Mouse (Mus musculus): ENCODE data around the gene Krtap26-1. TPM values are rescaled to one million over a fixed set of nuclear protein-coding genes. Genes with fewer than 3 reads are reported as not detected.

Krtap26-1 gene
- polyA plus RNA-seq (2014; fragmentation: Nextera tagmentation; extraction: Ambion mirVana): not detected in 2 replicates

DNA sequence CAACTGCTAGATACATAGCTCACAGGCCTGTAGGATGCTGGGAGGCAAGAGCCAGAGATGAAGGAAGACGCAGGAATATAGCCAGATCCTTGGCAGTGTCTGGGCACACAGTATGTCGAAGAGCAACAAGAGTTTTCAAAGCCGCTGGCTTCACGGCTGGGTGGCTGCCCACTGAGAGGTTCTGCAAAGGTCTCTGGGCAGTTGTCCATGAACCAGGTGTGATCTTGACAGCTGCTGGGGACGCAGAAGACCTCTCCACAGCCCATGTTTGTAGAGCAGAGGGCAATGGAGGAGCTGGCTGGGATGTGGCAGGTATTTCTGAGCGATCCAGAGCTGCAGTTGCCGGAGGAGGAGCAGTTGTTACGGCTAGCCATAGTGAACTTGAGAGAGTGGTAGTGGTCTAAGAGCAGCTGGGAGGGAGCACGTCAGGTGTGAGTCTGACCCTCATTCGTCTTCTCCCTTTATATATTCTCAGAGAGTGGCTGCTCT lies at the start of gene Krtap26-1:
TSS of gene Krtap26-1 (minus strand) at position 439 of the 489 bp plus-strand sequence.
- Histone ChIP-seq H3K4me3 (ENCODE audit: low read depth, low read length) (no peak within 1 kb of the TSS), H3K9me3 (ENCODE audit: control insufficient read depth, low read length) (no peaks in the 10 kb centered on the region), H3K27me3 (ENCODE audit: control insufficient read depth, insufficient read depth, low read length) (no peaks in the 10 kb centered on the region), H3K9ac (ENCODE audit: low read depth, low read length) (no peak within 1 kb of the TSS), H3K27ac (ENCODE audit: low read depth, low read length) (no peak within 1 kb of the TSS), H3K4me1 (replicated peaks; ENCODE audit: control insufficient read depth, insufficient read depth, low read length) (no peaks in the 10 kb centered on the region), H3K36me3 (ENCODE audit: control insufficient read depth, insufficient read depth, low read length) (no peaks in the 10 kb centered on the region), H3K4me2 (replicated peaks; ENCODE audit: low read depth, low read length) (no peak within 1 kb of the TSS)
- ATAC-seq (ENCODE audit: low FRiP score) (no peak; the same call in 1 of the 2 replicates), DNase-seq (ENCODE audit: low spot score) (no peak)
- WGBS: 81% methylated on average over 10 of the region's 10 CpGs

DNA sequence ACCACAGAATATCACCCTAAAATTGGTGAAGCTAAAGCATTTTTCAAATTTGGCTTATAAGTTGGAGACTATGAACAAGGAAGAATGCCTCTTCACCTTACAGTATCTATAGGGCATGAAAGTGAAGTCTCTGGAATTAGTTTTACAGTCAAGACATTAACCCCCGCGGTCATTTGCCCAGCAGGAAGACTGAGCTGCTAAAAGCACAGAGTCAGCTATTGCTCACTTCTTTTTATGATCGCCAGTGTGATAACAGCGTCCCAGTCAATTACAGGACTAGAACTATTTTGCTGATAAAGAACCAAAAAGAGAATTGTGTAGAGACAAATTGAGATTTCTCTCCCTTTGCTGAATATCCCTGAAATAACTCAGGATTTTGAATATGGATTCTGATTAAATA lies 48.7 kb upstream of the Krtap26-1 start:
- Histone ChIP-seq H3K27me3 (ENCODE audit: control insufficient read depth, insufficient read depth, low read length) (no peaks in the 10 kb centered on the region), H3K9ac (ENCODE audit: low read depth, low read length) (no peak overlapping the region), H3K4me2 (replicated peaks; ENCODE audit: low read depth, low read length) (no peak overlapping the region), H3K36me3 (ENCODE audit: control insufficient read depth, insufficient read depth, low read length) (no peaks in the 10 kb centered on the region), H3K27ac (ENCODE audit: low read depth, low read length) (no peak overlapping the region), H3K4me3 (ENCODE audit: low read depth, low read length) (no peak overlapping the region), H3K4me1 (replicated peaks; ENCODE audit: control insufficient read depth, insufficient read depth, low read length) (no peaks in the 10 kb centered on the region), H3K9me3 (ENCODE audit: control insufficient read depth, low read length) (no peaks in the 10 kb centered on the region)
- DNase-seq (ENCODE audit: low spot score) (no peak), ATAC-seq (ENCODE audit: low FRiP score) (no peak)
- WGBS: 82% methylated on average over 4 of the region's 4 CpGs

DNA sequence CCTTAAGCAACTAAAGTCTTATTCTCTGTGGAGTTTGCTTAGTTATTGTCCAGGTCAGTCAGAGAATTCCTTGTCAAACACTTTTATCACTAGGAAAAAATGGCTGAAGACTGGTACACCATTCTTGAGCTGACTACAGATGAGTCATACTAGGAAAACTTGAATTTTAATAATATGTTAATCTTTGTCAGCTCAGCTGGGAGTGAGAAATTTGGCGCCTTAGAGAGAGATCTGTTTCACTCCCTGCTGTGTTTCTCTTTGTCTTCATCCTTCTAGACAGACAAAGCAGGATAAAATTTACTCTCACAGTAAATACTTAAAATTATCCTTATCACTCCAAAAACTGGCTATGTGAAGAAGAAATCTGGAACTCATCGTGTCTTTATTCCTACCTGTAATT lies 33.7 kb upstream of the Krtap26-1 start:
- H3K4me3 ChIP-seq (ENCODE audit: low read depth, low read length): no peak overlapping the region
- H3K36me3 ChIP-seq (ENCODE audit: control insufficient read depth, insufficient read depth, low read length): no peaks in the 10 kb centered on the region
- ATAC-seq (ENCODE audit: low FRiP score) (peak; percentile 22; the same call in 1 of the 2 replicates), DNase-seq (ENCODE audit: low spot score) (no peak)
- no peak overlapping the region for H3K4me2 ChIP-seq (replicated peaks; ENCODE audit: low read depth, low read length)
- WGBS: 61% methylated on average over 2 of the region's 2 CpGs
- no peaks in the 10 kb centered on the region for H3K27me3 ChIP-seq (ENCODE audit: control insufficient read depth, insufficient read depth, low read length)
- no peak overlapping the region for H3K27ac ChIP-seq (ENCODE audit: low read depth, low read length)
- no peaks in the 10 kb centered on the region for H3K4me1 ChIP-seq (replicated peaks; ENCODE audit: control insufficient read depth, insufficient read depth, low read length)
- no peaks in the 10 kb centered on the region for H3K9me3 ChIP-seq (ENCODE audit: control insufficient read depth, low read length)
- H3K9ac ChIP-seq (ENCODE audit: low read depth, low read length): no peak overlapping the region

DNA sequence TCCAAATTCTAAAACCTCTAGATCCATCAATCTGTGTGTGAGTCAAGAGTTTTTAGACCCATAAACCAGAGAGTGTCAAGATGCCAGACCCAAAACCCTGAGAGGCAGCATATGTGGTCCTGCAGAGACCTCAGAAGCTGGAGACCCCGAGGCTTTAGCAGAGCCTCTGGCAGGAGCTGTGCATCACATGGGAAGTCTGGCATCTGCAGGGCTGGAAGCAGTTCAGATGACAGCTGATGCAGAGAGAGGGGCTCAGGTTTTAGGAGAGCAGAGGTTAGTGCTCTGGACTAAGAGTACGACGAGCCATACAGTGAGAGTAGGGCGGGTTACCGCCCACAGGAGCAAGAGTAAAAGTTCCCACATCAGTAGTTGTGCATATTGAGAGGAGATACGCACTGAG lies 31.5 kb upstream of the Krtap26-1 start:
- WGBS: 92% methylated on average over 6 of the region's 6 CpGs
- no peak for DNase-seq (ENCODE audit: low spot score)

DNA sequence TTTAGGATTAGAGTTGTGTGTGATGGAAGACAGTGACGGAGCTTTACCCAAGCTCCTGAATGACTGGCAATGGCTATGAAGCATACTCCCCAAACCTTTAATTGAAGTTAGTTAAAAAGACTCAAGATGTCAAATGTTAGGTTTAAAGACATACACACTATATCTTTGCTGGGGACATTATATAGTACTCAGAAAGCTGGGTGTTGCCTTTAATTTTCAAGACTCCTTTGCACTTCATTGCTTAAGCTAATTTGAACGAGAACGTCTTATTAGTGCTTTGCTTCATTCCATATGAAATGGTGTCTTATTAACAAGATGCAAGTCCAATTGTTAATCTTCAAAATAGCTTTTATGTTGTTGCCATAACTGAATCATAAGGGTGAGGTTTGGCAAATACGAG lies 24.0 kb upstream of the Krtap26-1 start, which contains the start of gene Krtap27-1:
TSS of gene Krtap27-1 (minus strand) at position 101 of the 400 bp plus-strand sequence.
- Histone ChIP-seq H3K9ac (ENCODE audit: low read depth, low read length) (no peak within 1 kb of the TSS), H3K36me3 (ENCODE audit: control insufficient read depth, insufficient read depth, low read length) (no peaks in the 10 kb centered on the region), H3K4me3 (ENCODE audit: low read depth, low read length) (no peak within 1 kb of the TSS), H3K4me1 (replicated peaks; ENCODE audit: control insufficient read depth, insufficient read depth, low read length) (no peaks in the 10 kb centered on the region), H3K27me3 (ENCODE audit: control insufficient read depth, insufficient read depth, low read length) (no peaks in the 10 kb centered on the region), H3K9me3 (ENCODE audit: control insufficient read depth, low read length) (no peaks in the 10 kb centered on the region), H3K4me2 (replicated peaks; ENCODE audit: low read depth, low read length) (no peak within 1 kb of the TSS), H3K27ac (ENCODE audit: low read depth, low read length) (no peak within 1 kb of the TSS)
- 92% methylated on average over 4 of the region's 4 CpGs for WGBS
- ATAC-seq (ENCODE audit: low FRiP score): no peak
- DNase-seq (ENCODE audit: low spot score): no peak

More for the DNA sequence above, 31.5 kb upstream of the Krtap26-1 start:
- H3K36me3 ChIP-seq (ENCODE audit: control insufficient read depth, insufficient read depth, low read length): no peaks in the 10 kb centered on the region
- no peak overlapping the region for H3K4me2 ChIP-seq (replicated peaks; ENCODE audit: low read depth, low read length)
- H3K4me3 ChIP-seq (ENCODE audit: low read depth, low read length): no peak overlapping the region
- no peaks in the 10 kb centered on the region for H3K9me3 ChIP-seq (ENCODE audit: control insufficient read depth, low read length)
- H3K4me1 ChIP-seq (replicated peaks; ENCODE audit: control insufficient read depth, insufficient read depth, low read length): no peaks in the 10 kb centered on the region
- H3K9ac ChIP-seq (ENCODE audit: low read depth, low read length): no peak overlapping the region
- H3K27me3 ChIP-seq (ENCODE audit: control insufficient read depth, insufficient read depth, low read length): no peaks in the 10 kb centered on the region
- ATAC-seq (ENCODE audit: low FRiP score): no peak
- H3K27ac ChIP-seq (ENCODE audit: low read depth, low read length): no peak overlapping the region

DNA sequence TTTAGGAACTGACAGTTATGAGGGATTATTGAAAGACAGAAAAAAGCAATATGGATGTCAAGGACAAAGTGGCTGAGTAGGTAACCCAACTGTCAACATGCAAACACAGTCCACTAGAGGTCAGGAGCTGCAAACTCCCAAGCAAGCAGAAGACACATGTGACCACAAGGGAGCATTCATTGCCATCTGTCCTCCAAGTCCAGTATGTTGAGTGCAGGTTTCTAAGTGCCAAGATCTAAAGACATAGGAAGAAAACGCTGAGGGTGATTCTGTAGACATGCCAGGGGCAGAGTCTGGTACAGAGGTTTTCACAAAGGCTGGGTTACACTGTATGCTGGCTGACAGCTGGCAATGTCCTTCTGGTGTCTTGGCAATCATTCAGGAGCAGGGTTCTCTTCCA lies 9.8 kb upstream of the Krtap26-1 start:
- ATAC-seq (ENCODE audit: low FRiP score): peak; percentile 38; the same call in 1 of the 2 replicates
- H3K4me1 ChIP-seq (replicated peaks; ENCODE audit: control insufficient read depth, insufficient read depth, low read length): no peaks in the 10 kb centered on the region
- H3K4me3 ChIP-seq (ENCODE audit: low read depth, low read length): no peak overlapping the region
- no peaks in the 10 kb centered on the region for H3K36me3 ChIP-seq (ENCODE audit: control insufficient read depth, insufficient read depth, low read length)
- no peaks in the 10 kb centered on the region for H3K27me3 ChIP-seq (ENCODE audit: control insufficient read depth, insufficient read depth, low read length)
- H3K27ac ChIP-seq (ENCODE audit: low read depth, low read length): no peak overlapping the region
- 40% methylated on average over 1 of the region's 1 CpGs for WGBS
- no peaks in the 10 kb centered on the region for H3K9me3 ChIP-seq (ENCODE audit: control insufficient read depth, low read length)
- no peak for DNase-seq (ENCODE audit: low spot score)
- H3K4me2 ChIP-seq (replicated peaks; ENCODE audit: low read depth, low read length): no peak overlapping the region
- no peak overlapping the region for H3K9ac ChIP-seq (ENCODE audit: low read depth, low read length)

GRCm38 (mm10) chr16:88651952-88652351 lies 4.4 kb upstream of the Krtap26-1 start:
- ATAC-seq (ENCODE audit: low FRiP score) (no peak), DNase-seq (ENCODE audit: low spot score) (no peak)
- H3K4me1 ChIP-seq (replicated peaks; ENCODE audit: control insufficient read depth, insufficient read depth, low read length): no peaks in the 10 kb centered on the region
- no peak overlapping the region for H3K4me3 ChIP-seq (ENCODE audit: low read depth, low read length)
- no peak overlapping the region for H3K4me2 ChIP-seq (replicated peaks; ENCODE audit: low read depth, low read length)
- H3K36me3 ChIP-seq (ENCODE audit: control insufficient read depth, insufficient read depth, low read length): no peaks in the 10 kb centered on the region
- WGBS: 83% methylated on average over 2 of the region's 2 CpGs
- H3K27ac ChIP-seq (ENCODE audit: low read depth, low read length): no peak overlapping the region
- H3K9ac ChIP-seq (ENCODE audit: low read depth, low read length): no peak overlapping the region
- H3K9me3 ChIP-seq (ENCODE audit: control insufficient read depth, low read length): no peaks in the 10 kb centered on the region
- H3K27me3 ChIP-seq (ENCODE audit: control insufficient read depth, insufficient read depth, low read length): no peaks in the 10 kb centered on the region

DNA sequence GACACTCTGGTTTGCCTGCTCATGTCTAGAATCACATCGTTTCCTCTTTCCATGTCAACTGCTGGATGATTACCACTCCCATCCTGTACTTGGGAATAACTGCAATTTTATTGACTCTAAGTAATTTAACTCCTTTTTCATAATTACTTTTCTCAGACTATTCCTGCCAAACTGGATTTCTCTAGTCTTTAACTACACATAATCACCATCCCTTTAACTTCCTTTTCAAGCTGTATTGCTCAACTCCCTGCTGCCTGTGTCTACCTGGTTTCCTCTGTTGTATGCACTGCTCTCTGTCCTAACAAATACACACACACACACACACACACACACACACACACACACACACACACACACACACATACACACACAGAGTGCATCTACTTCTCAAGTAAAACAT lies 3.5 kb upstream of the Krtap26-1 start:
- H3K4me1 ChIP-seq (replicated peaks; ENCODE audit: control insufficient read depth, insufficient read depth, low read length): no peaks in the 10 kb centered on the region
- WGBS: 83% methylated on average over 1 of the region's 1 CpGs
- no peak overlapping the region for H3K4me3 ChIP-seq (ENCODE audit: low read depth, low read length)
- no peaks in the 10 kb centered on the region for H3K36me3 ChIP-seq (ENCODE audit: control insufficient read depth, insufficient read depth, low read length)
- no peak overlapping the region for H3K9ac ChIP-seq (ENCODE audit: low read depth, low read length)
- H3K27ac ChIP-seq (ENCODE audit: low read depth, low read length): no peak overlapping the region
- H3K27me3 ChIP-seq (ENCODE audit: control insufficient read depth, insufficient read depth, low read length): no peaks in the 10 kb centered on the region
- H3K9me3 ChIP-seq (ENCODE audit: control insufficient read depth, low read length): no peaks in the 10 kb centered on the region
- DNase-seq (ENCODE audit: low spot score) (no peak), ATAC-seq (ENCODE audit: low FRiP score) (no peak)
- H3K4me2 ChIP-seq (replicated peaks; ENCODE audit: low read depth, low read length): no peak overlapping the region

DNA sequence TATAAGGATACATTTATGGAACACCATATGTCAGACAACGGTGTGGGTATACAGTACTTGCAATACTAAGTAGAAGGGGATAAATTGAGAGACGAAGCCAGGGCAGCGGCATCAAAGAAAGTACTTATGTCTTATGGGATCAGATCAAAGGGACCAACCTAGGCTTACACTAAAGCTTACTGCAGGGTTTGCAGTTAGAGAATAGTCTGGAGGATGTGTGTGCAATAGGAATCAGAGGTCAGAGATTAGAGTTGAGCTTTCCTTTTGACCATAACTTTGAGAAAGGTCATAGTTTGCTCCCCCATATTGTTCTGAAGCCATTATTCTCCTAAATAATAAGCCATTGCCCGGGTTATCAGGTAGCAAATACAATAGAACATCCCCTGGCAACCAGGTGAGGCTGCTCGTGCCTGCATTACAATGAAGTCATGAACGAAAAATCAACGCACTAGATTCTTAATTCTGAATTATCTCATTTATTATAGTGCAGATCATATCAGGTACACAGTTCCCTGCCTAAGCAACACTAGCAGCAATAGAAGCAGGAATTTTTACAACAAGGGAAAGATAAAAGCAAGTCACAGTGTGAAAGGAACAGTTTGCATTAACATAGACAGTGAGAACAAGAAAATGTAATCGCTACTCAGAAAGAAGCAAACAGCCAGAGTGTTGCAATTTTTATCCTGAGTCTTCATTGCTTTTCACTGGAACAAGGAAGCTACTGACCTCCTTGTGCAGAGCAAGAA lies 1.1 kb downstream of the Krtap26-1 start:
- Histone ChIP-seq H3K9ac (ENCODE audit: low read depth, low read length) (no peak overlapping the region), H3K36me3 (ENCODE audit: control insufficient read depth, insufficient read depth, low read length) (no peaks in the 10 kb centered on the region), H3K27me3 (ENCODE audit: control insufficient read depth, insufficient read depth, low read length) (no peaks in the 10 kb centered on the region), H3K27ac (ENCODE audit: low read depth, low read length) (no peak overlapping the region), H3K4me1 (replicated peaks; ENCODE audit: control insufficient read depth, insufficient read depth, low read length) (no peaks in the 10 kb centered on the region), H3K4me2 (replicated peaks; ENCODE audit: low read depth, low read length) (no peak overlapping the region), H3K9me3 (ENCODE audit: control insufficient read depth, low read length) (no peaks in the 10 kb centered on the region), H3K4me3 (ENCODE audit: low read depth, low read length) (no peak overlapping the region)
- DNase-seq (ENCODE audit: low spot score) (no peak), ATAC-seq (ENCODE audit: low FRiP score) (no peak)
- WGBS: 88% methylated on average over 8 of the region's 8 CpGs
